Mouse (Mus musculus): ENCODE data around the gene Ahcy. TPM values are rescaled to one million over a fixed set of nuclear protein-coding genes. Genes with fewer than 3 reads are reported as not detected.
A peak's percentile ranks its signal among the peaks of the same experiment; 100 is the strongest.
"Not testable (repeated sequence)": the region's sequence is repeated elsewhere in the genome, so short reads cannot be mapped to it uniquely, and the experiment has no call there.

Ahcy gene
- polyA plus RNA-seq, 1 experiment: 40.4 TPM

DNA sequence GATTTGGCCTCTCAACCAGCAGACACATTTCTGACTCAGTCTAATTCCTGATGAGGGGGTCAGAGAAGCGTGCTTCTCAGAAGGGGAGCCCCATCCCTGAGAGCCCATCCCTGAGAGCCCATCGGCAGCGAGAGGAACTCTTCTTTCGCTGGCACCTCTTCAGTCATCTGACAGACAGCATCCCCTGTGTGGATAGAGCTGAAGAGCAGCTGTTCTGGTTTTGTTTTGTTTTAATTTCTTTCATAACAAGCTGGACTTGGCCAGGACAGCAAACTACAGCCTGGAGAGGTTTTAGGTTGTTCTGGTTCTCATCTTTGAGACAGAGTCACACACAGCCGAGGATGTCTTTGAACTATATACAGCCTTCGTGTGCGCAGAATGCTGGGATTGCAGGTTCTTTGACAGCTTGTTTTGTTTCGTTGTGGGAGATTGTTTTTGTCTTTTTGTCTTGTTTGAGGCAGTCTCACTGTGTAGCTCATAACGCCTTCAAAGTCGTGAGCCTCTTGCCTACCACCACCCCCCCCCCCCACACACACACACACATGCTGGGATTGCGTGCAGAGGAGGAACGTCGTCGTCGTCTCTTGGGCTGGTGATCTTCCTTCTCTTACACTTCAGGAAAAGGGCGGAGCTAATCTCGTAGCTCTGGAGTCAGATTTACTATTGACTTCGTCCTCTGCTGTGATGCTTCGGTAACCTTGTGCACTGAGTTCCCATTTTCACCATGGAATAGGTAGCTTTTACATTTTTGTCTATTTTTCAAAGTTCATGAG, 41.2 kb downstream of the Ahcy start:
- Histone ChIP-seq H3K4me3 (replicated peaks; ENCODE audit: insufficient read depth, low read depth, low read length) (no peak overlapping the region), H3K27me3 (ENCODE audit: control insufficient read depth, insufficient read depth, low read length) (no peaks in the 10 kb centered on the region), H3K4me1 (ENCODE audit: control insufficient read depth, insufficient read depth, low read length) (no peaks in the 10 kb centered on the region), H3K27ac (ENCODE audit: insufficient read depth, low read length) (no peak overlapping the region)
- WGBS: 36% methylated on average over 19 of the region's 19 CpGs
- DNase-seq: no peak
- no peak for TF ChIP-seq CTCF (IDR thresholded peaks at IDR 0.05; ENCODE audit: borderline replicate concordance, insufficient read depth, low read depth, low read length)
- TF ChIP-seq POLR2A (IDR thresholded peaks at IDR 0.05; ENCODE audit: borderline replicate concordance, insufficient read depth, low read length): no peak

DNA sequence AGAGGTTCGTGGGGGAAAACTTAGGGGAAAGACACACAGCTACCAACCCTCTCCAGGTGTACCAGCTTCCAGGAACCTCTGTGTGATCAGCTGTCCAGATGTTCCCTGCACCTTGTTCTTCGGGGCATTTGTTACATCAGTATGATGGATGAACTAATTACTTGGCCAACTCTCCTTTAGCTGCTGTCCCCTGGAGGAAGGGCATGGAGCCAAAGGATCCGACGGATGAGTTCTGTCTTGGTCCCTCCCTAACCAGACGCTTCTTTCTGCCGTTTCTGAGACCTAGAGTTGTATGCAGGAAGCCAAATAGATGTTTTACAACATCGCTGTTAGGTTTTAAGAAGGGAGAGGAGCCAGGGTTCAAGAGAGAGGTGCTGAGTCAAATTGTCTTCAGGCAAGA, 43.5 kb downstream of the Ahcy start:
- 28% methylated on average over 7 of the region's 7 CpGs for WGBS
- Histone ChIP-seq H3K4me1 (ENCODE audit: control insufficient read depth, insufficient read depth, low read length) (no peaks in the 10 kb centered on the region), H3K27me3 (ENCODE audit: control insufficient read depth, insufficient read depth, low read length) (no peaks in the 10 kb centered on the region), H3K27ac (ENCODE audit: insufficient read depth, low read length) (no peak overlapping the region), H3K4me3 (replicated peaks; ENCODE audit: insufficient read depth, low read depth, low read length) (no peak overlapping the region)
- no peak for TF ChIP-seq CTCF (IDR thresholded peaks at IDR 0.05; ENCODE audit: borderline replicate concordance, insufficient read depth, low read depth, low read length)
- no peak for TF ChIP-seq POLR2A (IDR thresholded peaks at IDR 0.05; ENCODE audit: borderline replicate concordance, insufficient read depth, low read length)
- DNase-seq: no peak

DNA sequence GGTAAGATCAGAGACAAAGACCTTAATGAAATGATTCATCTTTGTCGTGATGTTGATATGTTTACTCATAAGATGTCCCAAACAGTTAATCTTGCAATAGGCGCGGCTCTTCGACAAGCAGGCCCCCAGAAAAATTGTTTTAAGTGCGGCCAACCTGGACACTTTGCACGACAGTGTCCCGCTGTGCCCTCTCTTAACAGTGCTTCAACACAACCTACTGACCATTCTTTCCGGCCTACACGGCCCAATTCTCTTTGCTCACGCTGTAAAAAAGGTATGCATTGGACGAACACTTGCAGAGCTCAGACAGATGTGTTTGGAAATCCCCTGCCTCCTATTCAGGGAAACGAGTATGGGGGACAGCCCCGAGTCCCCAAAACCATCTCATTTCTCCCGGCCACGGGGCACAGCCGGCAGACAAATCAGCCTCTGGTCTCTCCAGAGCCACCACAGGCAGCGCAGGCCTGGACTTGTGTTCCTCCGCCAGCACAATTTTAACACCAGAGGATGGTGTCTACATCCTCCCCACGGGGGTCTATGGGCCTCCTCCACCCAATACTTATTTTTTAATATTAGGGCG, 54.0 kb downstream of the Ahcy start:
- H3K4me3 ChIP-seq (replicated peaks; ENCODE audit: insufficient read depth, low read depth, low read length); H3K4me1 ChIP-seq (ENCODE audit: control insufficient read depth, insufficient read depth, low read length); H3K27me3 ChIP-seq (ENCODE audit: control insufficient read depth, insufficient read depth, low read length); H3K27ac ChIP-seq (ENCODE audit: insufficient read depth, low read length): not testable (repeated sequence)
- 61% methylated on average over 20 of the region's 20 CpGs for WGBS
- DNase-seq: peak in 1 of 2 experiments; percentile 4

DNA sequence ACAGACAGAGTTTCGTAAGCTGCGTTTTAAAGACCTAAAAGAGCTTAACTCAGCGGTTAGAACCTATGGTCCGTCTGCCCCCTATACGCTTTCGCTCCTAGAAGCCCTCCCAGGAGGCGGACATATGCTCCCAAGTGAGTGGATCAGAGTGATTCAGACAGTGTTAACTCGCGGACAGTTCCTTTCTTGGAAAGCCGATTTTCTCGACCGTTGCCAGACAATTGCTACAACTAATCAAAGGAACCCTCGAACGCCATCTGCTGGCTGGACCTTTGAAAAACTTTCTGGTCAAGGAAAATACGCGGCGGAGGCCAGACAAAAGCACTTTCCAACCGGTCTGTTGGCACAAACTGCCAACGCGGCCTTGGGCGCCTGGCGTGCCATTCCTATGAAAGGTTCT, 54.6 kb downstream of the Ahcy start:
- Histone ChIP-seq H3K27ac (ENCODE audit: insufficient read depth, low read length) (no peak overlapping the region), H3K27me3 (ENCODE audit: control insufficient read depth, insufficient read depth, low read length) (no peaks in the 10 kb centered on the region), H3K4me1 (ENCODE audit: control insufficient read depth, insufficient read depth, low read length) (no peaks in the 10 kb centered on the region), H3K4me3 (replicated peaks; ENCODE audit: insufficient read depth, low read depth, low read length) (peak overlapping the region; percentile 60)
- under 1% methylated on average over 22 of the region's 22 CpGs for WGBS
- TF ChIP-seq POLR2A (IDR thresholded peaks at IDR 0.05; ENCODE audit: borderline replicate concordance, insufficient read depth, low read length): no peak
- TF ChIP-seq CTCF (IDR thresholded peaks at IDR 0.05; ENCODE audit: borderline replicate concordance, insufficient read depth, low read depth, low read length): peak; percentile 56; the same call in 1 of the 2 replicates
- peak; percentile 86 to 90 for DNase-seq

DNA sequence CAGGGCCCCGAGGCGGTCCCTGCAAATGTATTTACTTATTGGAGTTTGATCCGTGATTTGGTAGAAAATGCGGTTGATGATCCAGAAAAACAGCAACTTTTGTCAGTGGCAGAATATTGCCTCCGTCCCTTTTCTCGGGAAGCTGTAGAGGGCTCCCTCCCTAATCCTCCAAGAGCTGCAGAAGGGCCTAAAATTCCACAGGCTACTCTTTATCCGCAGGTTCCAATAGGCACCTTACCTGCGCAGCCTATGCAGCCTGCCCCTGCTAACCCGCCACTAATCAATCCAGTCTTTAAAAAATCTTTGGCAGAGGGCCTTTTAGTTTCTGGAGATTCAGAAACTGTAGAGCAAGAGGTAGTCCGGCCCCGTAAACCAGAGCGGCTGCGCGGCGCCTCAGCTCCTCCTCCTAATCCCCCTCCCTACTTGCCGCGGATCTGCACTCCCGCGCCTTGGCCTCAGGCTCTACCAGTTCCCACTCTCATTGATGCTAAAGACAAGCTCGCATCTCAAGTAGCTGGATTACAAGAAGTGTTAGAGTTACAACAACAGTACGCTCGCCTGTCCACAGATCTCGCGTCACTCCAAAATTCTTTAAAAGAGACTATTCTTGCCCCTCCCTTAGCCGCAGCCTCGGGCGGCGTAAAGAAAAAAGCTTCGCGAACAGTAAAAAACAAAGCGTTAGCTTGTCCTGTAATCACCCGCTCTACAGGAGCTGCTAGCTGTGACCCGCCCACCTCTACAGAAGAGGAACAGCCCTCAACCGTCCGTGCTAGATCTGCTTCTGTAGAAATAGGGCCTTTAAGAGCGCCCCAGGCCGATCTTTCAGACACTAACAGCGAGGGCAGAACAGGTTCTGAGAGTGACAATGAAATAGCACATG, 55.3 kb downstream of the Ahcy start:
- Histone ChIP-seq H3K4me1 (ENCODE audit: control insufficient read depth, insufficient read depth, low read length) (no peaks in the 10 kb centered on the region), H3K4me3 (replicated peaks; ENCODE audit: insufficient read depth, low read depth, low read length) (peak overlapping the region; percentile 60), H3K27me3 (ENCODE audit: control insufficient read depth, insufficient read depth, low read length) (no peaks in the 10 kb centered on the region), H3K27ac (ENCODE audit: insufficient read depth, low read length) (no peak overlapping the region)
- WGBS: 1% methylated on average over 38 of the region's 38 CpGs
- TF ChIP-seq POLR2A (IDR thresholded peaks at IDR 0.05; ENCODE audit: borderline replicate concordance, insufficient read depth, low read length): no peak
- no peak for TF ChIP-seq CTCF (IDR thresholded peaks at IDR 0.05; ENCODE audit: borderline replicate concordance, insufficient read depth, low read depth, low read length)
- DNase-seq: peak; percentile 50 to 51

DNA sequence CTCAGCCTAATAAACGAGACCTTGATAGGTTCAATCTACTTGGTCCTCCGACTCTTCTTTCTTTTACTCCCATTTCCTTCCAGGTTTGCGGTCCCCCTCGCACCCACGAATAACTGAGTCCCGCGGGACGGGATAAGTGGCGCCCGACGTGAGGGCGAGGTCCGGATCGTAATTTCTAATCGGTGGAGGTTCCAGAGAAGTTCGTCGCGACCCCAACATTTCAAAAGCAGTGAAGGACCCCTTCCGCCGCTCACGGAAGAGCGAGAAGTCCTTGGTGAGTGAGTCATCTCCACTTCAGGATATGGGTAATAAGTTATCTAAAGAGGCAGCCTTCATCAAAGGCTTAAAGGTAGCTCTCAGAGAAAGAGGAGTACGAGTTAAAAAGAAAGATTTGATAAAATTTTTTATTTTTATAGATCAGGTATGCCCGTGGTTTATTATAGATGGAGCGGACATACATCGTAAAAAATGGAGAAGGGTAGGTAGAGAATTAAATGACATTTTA, 56.0 kb downstream of the Ahcy start, which contains the start of gene Gm14226:
Gm14226 (plus strand) TSS at position 16 of the 505 bp plus-strand sequence.
- H3K27me3 ChIP-seq (ENCODE audit: control insufficient read depth, insufficient read depth, low read length); H3K4me1 ChIP-seq (ENCODE audit: control insufficient read depth, insufficient read depth, low read length); H3K27ac ChIP-seq (ENCODE audit: insufficient read depth, low read length); DNase-seq: not testable (repeated sequence)
- peak within 1 kb of the TSS; percentile 60 for H3K4me3 ChIP-seq (replicated peaks; ENCODE audit: insufficient read depth, low read depth, low read length)
- 7% methylated on average over 23 of the region's 26 CpGs for WGBS

DNA sequence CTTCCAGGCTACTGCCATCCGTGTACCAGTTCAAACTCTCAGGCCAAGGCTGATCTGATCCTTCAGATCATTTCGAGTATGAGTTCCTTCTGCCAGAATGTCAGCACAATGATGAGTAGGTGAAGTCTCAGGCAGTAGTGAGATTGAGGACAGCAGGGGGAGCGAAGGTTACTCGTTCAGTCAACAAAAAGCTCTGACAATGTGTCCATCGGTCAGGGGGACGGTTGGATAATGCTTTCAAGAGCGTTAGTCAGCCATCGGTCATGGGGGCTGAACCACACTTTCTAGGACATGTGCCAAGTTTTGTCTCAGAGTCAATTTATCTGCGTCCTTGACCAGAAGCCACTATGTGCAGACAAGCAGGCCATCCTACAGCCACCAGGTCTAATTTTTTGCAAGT, 57.5 kb downstream of the Ahcy start:
- WGBS: 45% methylated on average over 8 of the region's 9 CpGs

DNA sequence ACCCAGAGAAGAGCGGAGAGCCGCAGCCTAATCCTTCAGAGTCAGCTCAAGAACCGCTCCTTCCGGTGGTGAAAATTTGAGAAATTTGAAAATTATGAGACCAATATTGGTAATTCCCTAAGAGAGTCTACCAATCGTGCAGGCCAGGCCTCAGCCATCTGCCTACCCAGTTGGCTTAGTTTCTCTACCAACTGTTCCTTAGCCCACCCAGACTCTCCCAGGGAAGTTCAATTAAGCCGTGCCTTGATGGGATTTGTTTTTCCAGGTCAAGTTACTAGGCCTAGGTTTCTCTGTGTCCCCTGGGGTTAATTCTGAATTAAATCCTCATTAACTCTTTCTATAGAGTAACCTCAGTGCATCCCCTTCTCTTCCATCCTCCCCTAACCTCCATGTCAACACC, 61.3 kb downstream of the Ahcy start:
- no peaks in the 10 kb centered on the region for H3K4me1 ChIP-seq (ENCODE audit: control insufficient read depth, insufficient read depth, low read length)
- TF ChIP-seq POLR2A (IDR thresholded peaks at IDR 0.05; ENCODE audit: borderline replicate concordance, insufficient read depth, low read length) (no peak), CTCF (IDR thresholded peaks at IDR 0.05; ENCODE audit: borderline replicate concordance, insufficient read depth, low read depth, low read length) (no peak)
- WGBS: 66% methylated on average over 6 of the region's 6 CpGs
- no peak overlapping the region for H3K4me3 ChIP-seq (replicated peaks; ENCODE audit: insufficient read depth, low read depth, low read length)
- DNase-seq: no peak
- H3K27me3 ChIP-seq (ENCODE audit: control insufficient read depth, insufficient read depth, low read length): no peaks in the 10 kb centered on the region
- H3K27ac ChIP-seq (ENCODE audit: insufficient read depth, low read length): no peak overlapping the region

More for the DNA sequence above, 57.5 kb downstream of the Ahcy start:
- not testable (repeated sequence) for H3K4me1 ChIP-seq (ENCODE audit: control insufficient read depth, insufficient read depth, low read length); H3K4me3 ChIP-seq (replicated peaks; ENCODE audit: insufficient read depth, low read depth, low read length); DNase-seq; H3K27me3 ChIP-seq (ENCODE audit: control insufficient read depth, insufficient read depth, low read length); H3K27ac ChIP-seq (ENCODE audit: insufficient read depth, low read length)

All from cerebellum, adult 2 months (tissue).